Mouse (Mus musculus) liver, embryonic 12.5 days (tissue): ENCODE measurements around the gene H2-D1. TPM values are rescaled to one million over a fixed set of nuclear protein-coding genes. Genes with fewer than 3 reads are reported as not detected.

Experiments
- ATAC-seq: fragments of 200-750 bp; cut with Nextera tagmentation; 2 replicates; pipeline ENCODE4 v1.8.0; 2017; ENCODE audit warnings: moderate number of reproducible peaks, mild to moderate bottlenecking, moderate library complexity
- H3K27ac ChIP-seq: fragments of 300-500 bp; sonication (generic); 2 replicates; pipeline ENCODE4 v1.5.1; 2016; ENCODE audit warnings: mild to moderate bottlenecking
- H3K27me3 ChIP-seq: fragments of 300-500 bp; sonication (generic); replicated peaks from 2 replicates; pipeline ENCODE4 v1.6.1; 2016; ENCODE audit warnings: mild to moderate bottlenecking, moderate library complexity
- H3K36me3 ChIP-seq: fragments of 300-500 bp; sonication (generic); 2 replicates; pipeline ENCODE4 v1.6.1; 2016; ENCODE audit warnings: mild to moderate bottlenecking, moderate library complexity
- H3K4me1 ChIP-seq: fragments of 300-500 bp; sonication (generic); 2 replicates; pipeline ENCODE4 v1.6.1; 2016
- H3K4me2 ChIP-seq: fragments of 300-500 bp; sonication (generic); 2 replicates; pipeline ENCODE4 v1.6.1; 2016; ENCODE audit warnings: mild to moderate bottlenecking, moderate library complexity
- H3K4me3 ChIP-seq: fragments of 300-500 bp; sonication (generic); 2 replicates; pipeline ENCODE4 v1.5.1; 2016; ENCODE audit warnings: mild to moderate bottlenecking, moderate library complexity
- H3K9ac ChIP-seq: fragments of 300-500 bp; sonication (generic); 2 replicates; pipeline ENCODE4 v1.6.1; 2016; ENCODE audit warnings: mild to moderate bottlenecking, moderate library complexity
- H3K9me3 ChIP-seq: fragments of 300-500 bp; sonication (generic); replicated peaks from 2 replicates; pipeline ENCODE4 v1.6.1; 2016; ENCODE audit warnings: mild to moderate bottlenecking, moderate library complexity
- WGBS: fragments of 180-500 bp; shearing (Covaris S2); methylation state at CpG from one replicate; pipeline ENCODE4 v1.1.7; 2016; ENCODE audit not compliant: insufficient replicate concordance; 5-methylcytosine and 5-hydroxymethylcytosine counted together
- polyA plus RNA-seq: library from polyadenylated mRNA; unstranded; fragments of >200 nt; fragmentation: Nextera tagmentation; extraction: Ambion mirVana; gene quantifications from 2 replicates; pipeline ENCODE4 v1.2.1, GENCODE M21; 2016

The H2-D1 gene
- polyA plus RNA-seq, 1 experiment from 2014 or later: 72.5 TPM

GRCm38 (mm10) chr17:35251981-35252380, 10.5 kb upstream of the H2-D1 start:
- 81% methylated on average over 5 of the region's 5 CpGs for WGBS
- Histone ChIP-seq H3K4me3 (no peak overlapping the region), H3K4me1 (peaks cover 3% of the 10 kb centered on the region; the same call in 1 of the 2 replicates), H3K27me3 (0 out of 2 replicates have a peak, but pooled peaks cover 6% of the 10 kb centered on the region), H3K36me3 (peaks cover 74% of the 10 kb centered on the region), H3K9me3 (no peaks in the 10 kb centered on the region), H3K4me2 (no peak overlapping the region), H3K27ac (no peak overlapping the region), H3K9ac (no peak overlapping the region)
- no peak for ATAC-seq

- no peak overlapping the region for H3K4me3 ChIP-seq
- H3K4me1 ChIP-seq: peaks cover 9% of the 10 kb centered on the region
- no peak overlapping the region for H3K9ac ChIP-seq
- H3K4me2 ChIP-seq: no peak overlapping the region
- H3K27me3 ChIP-seq: 0 out of 2 replicates have a peak, but pooled peaks cover 6% of the 10 kb centered on the region
- peaks cover 66% of the 10 kb centered on the region for H3K36me3 ChIP-seq
- 81% methylated on average over 18 of the region's 18 CpGs for WGBS
- no peak for ATAC-seq
- no peak overlapping the region for H3K27ac ChIP-seq
- no peaks in the 10 kb centered on the region for H3K9me3 ChIP-seq
These were observed 9.8 kb upstream of the H2-D1 start for GRCm38 (mm10) chr17:35252619-35253292.

DNA sequence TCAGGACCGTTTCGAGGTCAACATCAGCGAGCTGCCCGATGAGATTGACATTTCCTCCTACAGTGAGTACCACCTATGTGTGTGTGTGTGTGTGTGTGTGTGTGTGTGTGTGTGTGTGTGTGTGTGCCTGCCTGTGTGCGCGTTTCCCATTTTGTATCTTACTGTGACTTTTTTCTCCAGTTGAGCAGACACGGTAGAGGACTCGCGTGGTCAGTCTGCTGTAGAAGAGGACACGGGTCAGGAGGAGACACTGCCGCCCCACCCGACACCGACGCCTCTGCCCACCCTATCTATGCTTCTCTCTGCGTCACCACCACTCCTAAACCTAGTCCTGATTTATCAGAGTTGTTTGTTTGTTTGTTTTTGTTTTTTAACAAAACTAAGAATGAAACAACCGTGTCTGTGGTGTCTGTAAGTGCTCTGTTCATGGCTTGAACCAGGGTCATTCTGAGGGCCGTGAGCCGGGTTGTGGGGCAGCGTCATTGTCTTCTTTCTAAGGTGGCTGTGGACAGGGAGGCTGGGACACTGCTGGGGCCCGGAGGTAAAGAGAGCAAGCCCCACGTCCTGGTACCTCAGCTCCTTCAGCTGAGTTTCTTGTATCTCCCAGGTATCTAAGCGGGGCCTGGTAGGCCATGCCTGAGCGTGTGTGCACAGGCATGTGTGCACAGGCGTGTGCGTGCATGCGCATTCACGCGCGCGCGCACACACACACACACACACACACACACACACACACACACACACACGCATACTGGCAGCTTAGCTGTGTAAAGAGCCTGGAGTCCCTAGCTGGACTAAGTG, 9.0 kb upstream of the H2-D1 start:
- no peak overlapping the region for H3K27ac ChIP-seq
- ATAC-seq: no peak
- peaks cover 59% of the 10 kb centered on the region for H3K36me3 ChIP-seq
- 0 out of 2 replicates have a peak, but pooled peaks cover 6% of the 10 kb centered on the region for H3K27me3 ChIP-seq
- H3K4me1 ChIP-seq: peaks cover 12% of the 10 kb centered on the region
- no peak overlapping the region for H3K9ac ChIP-seq
- WGBS: 83% methylated on average over 32 of the region's 32 CpGs
- no peak overlapping the region for H3K4me3 ChIP-seq
- no peaks in the 10 kb centered on the region for H3K9me3 ChIP-seq
- H3K4me2 ChIP-seq: no peak overlapping the region

- no peak overlapping the region for H3K4me3 ChIP-seq
These were observed 8.1 kb upstream of the H2-D1 start for GRCm38 (mm10) chr17:35254241-35255098.

DNA sequence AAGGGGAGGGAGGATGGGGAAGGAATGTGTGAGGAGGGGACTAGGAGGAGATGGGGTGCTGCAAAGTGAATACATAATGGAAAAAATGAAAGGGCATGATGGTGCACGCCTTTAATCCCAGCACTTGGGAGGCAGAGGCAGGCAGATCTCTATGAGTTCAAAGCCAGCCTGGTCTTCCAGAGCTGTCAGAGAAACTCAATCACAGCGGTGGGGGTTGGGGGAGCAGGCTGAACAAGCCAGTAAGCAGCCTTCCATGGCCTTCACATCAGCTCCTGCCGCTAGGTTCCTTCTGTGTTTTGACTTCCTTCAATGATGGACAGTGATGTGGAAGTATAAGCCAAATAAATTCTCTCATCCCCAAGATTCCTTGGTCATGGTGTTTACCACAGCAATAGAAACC, 7.2 kb upstream of the H2-D1 start:
- Histone ChIP-seq H3K4me3 (no peak overlapping the region), H3K36me3 (peaks cover 41% of the 10 kb centered on the region), H3K4me2 (no peak overlapping the region), H3K27ac (no peak overlapping the region), H3K9me3 (no peaks in the 10 kb centered on the region), H3K9ac (no peak overlapping the region), H3K27me3 (0 out of 2 replicates have a peak, but pooled peaks cover 6% of the 10 kb centered on the region), H3K4me1 (peaks cover 23% of the 10 kb centered on the region)
- no peak for ATAC-seq
- WGBS: 42% methylated on average over 3 of the region's 3 CpGs

More at GRCm38 (mm10) chr17:35254241-35255098, 8.1 kb upstream of the H2-D1 start:
- Histone ChIP-seq H3K4me1 (peaks cover 22% of the 10 kb centered on the region), H3K4me2 (no peak overlapping the region), H3K27me3 (0 out of 2 replicates have a peak, but pooled peaks cover 6% of the 10 kb centered on the region), H3K27ac (0 out of 2 replicates have a peak overlapping the region, but pooled peaks have one; percentile 15), H3K36me3 (peaks cover 49% of the 10 kb centered on the region), H3K9me3 (no peaks in the 10 kb centered on the region), H3K9ac (no peak overlapping the region)
- ATAC-seq: peak; percentile 25; the same call in 1 of the 2 replicates
- 52% methylated on average over 11 of the region's 11 CpGs for WGBS

DNA sequence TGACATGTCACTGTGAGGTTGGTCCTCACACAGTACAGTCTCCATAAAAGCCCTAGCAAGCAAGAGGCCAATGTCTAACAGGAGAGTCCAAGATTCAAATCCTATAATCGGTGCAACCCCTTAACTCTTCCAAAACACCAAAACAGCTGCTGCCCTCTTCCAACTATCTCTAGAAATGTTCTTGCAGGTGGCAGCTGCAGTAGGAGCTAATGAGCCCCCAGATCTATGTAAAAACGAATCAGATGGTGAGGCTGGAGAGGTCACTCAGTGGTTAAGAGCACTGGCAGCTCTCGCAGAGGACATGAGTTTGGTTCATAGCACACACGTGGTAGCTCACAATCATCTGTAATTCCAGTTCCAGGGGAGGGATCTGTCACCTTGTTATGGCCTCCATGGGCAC, 6.8 kb upstream of the H2-D1 start:
- 0 out of 2 replicates have a peak, but pooled peaks cover 7% of the 10 kb centered on the region for H3K27me3 ChIP-seq
- 49% methylated on average over 4 of the region's 4 CpGs for WGBS
- ATAC-seq: no peak

GRCm38 (mm10) chr17:35257378-35257777, 5.2 kb upstream of the H2-D1 start:
- Histone ChIP-seq H3K27me3 (peaks cover 11% of the 10 kb centered on the region; the same call in 1 of the 2 replicates), H3K9me3 (no peaks in the 10 kb centered on the region), H3K4me1 (peaks cover 28% of the 10 kb centered on the region), H3K4me3 (peak overlapping the region; percentile 59), H3K27ac (peak overlapping the region; percentile 83), H3K36me3 (peaks cover 21% of the 10 kb centered on the region), H3K9ac (peak overlapping the region; percentile 71), H3K4me2 (peak overlapping the region; percentile 78)
- ATAC-seq: peak; percentile 30; the same call in 1 of the 2 replicates
- WGBS: 20% methylated on average over 1 of the region's 1 CpGs

More for the DNA sequence above, 6.8 kb upstream of the H2-D1 start:
- Histone ChIP-seq H3K4me3 (no peak overlapping the region), H3K4me1 (peaks cover 23% of the 10 kb centered on the region), H3K9ac (no peak overlapping the region), H3K9me3 (no peaks in the 10 kb centered on the region), H3K27ac (no peak overlapping the region), H3K36me3 (peaks cover 37% of the 10 kb centered on the region), H3K4me2 (no peak overlapping the region)

- Histone ChIP-seq H3K36me3 (peaks cover 16% of the 10 kb centered on the region), H3K27me3 (peaks cover 11% of the 10 kb centered on the region; the same call in 1 of the 2 replicates), H3K4me1 (peaks cover 30% of the 10 kb centered on the region), H3K4me2 (peak overlapping the region; percentile 78), H3K4me3 (peak overlapping the region; percentile 59), H3K27ac (peak overlapping the region; percentile 83), H3K9ac (peak overlapping the region; percentile 71), H3K9me3 (no peaks in the 10 kb centered on the region)
- 6% methylated on average over 17 of the region's 17 CpGs for whole genome bisulfite sequencing
- peak; percentile 32; the same call in 1 of the 2 replicates for ATAC-seq
These were observed 4.6 kb upstream of the H2-D1 start for GRCm38 (mm10) chr17:35257824-35258491.

- H3K27me3 ChIP-seq: peaks cover 17% of the 10 kb centered on the region
- H3K27ac ChIP-seq: peak overlapping the region; percentile 13; the same call in 1 of the 2 replicates
- no peak for ATAC-seq
- H3K4me1 ChIP-seq: peaks cover 38% of the 10 kb centered on the region
- WGBS: 28% methylated on average over 13 of the region's 14 CpGs
- no peaks in the 10 kb centered on the region for H3K9me3 ChIP-seq
- H3K4me2 ChIP-seq: peak overlapping the region; percentile 78
- peak overlapping the region; percentile 59 for H3K4me3 ChIP-seq
- peaks cover 7% of the 10 kb centered on the region for H3K36me3 ChIP-seq
- H3K9ac ChIP-seq: no peak overlapping the region
These were observed 3.7 kb upstream of the H2-D1 start for GRCm38 (mm10) chr17:35258492-35259478.

DNA sequence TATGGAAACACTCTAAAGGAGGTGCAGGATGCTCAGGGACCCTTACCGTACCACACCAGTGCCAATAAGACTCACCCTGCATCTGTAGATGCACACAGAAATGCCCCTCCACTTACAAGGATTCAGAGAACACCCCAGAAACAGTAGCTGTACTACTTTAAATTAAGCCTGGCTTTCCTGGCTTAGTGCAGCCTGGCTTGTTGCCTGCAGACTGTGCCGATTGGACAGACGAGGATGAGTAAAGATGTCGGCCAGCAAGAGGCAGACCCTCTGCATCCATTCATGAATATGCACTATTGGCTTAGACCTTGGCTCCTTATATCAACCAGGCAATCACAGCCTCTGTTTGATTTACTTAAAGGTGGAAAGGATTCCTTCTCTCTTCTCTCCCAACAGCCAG, 2.9 kb upstream of the H2-D1 start:
- no peak overlapping the region for H3K9ac ChIP-seq
- H3K4me2 ChIP-seq: no peak overlapping the region
- WGBS: 72% methylated on average over 4 of the region's 4 CpGs
- no peaks in the 10 kb centered on the region for H3K36me3 ChIP-seq
- H3K4me1 ChIP-seq: peaks cover 42% of the 10 kb centered on the region
- H3K27me3 ChIP-seq: peaks cover 24% of the 10 kb centered on the region
- H3K27ac ChIP-seq: peak overlapping the region; percentile 13; the same call in 1 of the 2 replicates
- no peak overlapping the region for H3K4me3 ChIP-seq
- ATAC-seq: no peak
- H3K9me3 ChIP-seq: no peaks in the 10 kb centered on the region
